Mouse (Mus musculus): Measurements from ENCODE around the gene Nrf1. TPM values are rescaled to one million over a fixed set of nuclear protein-coding genes. Genes with fewer than 3 reads are reported as not detected.

Gene Nrf1
- polyA plus RNA-seq, 1 experiment from 2014 or later, result 41.5 TPM

DNA sequence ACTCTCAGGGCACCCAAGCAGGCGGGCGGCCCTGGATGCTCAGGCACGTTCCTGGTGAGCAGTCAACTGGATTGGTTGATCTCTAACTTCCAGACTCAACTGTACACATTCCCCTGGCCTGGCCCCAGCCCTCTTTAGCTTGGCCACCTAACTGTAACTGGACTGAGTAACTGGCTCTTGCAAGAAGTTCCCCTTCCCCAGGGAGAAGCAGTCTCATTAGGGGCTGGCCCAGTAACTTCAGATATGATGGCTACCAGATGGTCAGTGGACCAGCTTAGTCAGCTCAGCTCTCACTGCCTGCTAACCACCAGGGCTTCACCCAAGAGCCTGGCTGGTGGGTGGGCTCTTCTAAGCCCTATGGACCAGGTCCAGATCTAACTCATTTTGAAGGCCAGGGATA, 120.5 kb downstream of the Nrf1 start:
- Histone ChIP-seq H3K9ac (no peak overlapping the region), H3K9me3 (replicated peaks) (no peaks in the 10 kb centered on the region), H3K27ac (no peak overlapping the region), H3K4me2 (no peak overlapping the region), H3K36me3 (no peaks in the 10 kb centered on the region), H3K4me3 (replicated peaks) (no peak overlapping the region), H3K4me1 (replicated peaks) (peaks cover 9% of the 10 kb centered on the region), H3K27me3 (peaks cover 97% of the 10 kb centered on the region)
- DNase-seq (no peak), ATAC-seq (ENCODE audit: low read depth) (no peak)
- WGBS (ENCODE audit: insufficient replicate concordance), result 85% methylated on average over 3 of the region's 3 CpGs

DNA sequence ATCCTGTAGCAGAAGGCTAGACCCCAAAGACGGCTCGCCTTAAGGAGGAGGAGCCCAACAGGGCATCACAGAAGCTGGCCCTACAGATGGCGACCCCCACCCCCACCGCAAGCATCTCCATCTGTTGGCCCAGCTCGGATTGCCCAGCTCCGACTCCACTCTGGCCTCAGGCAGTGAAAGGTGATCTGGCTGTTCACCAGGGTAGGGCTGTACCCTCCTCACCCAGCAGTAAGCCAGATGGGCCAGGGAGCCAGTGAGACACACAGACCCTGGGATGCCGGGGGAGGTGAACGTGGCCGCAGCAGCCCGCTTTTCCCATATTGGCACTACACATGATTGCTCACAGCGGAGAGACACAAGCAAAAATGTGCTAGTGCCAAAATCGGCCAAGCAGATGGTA, 121.4 kb downstream of the Nrf1 start:
- Histone ChIP-seq H3K9me3 (replicated peaks) (no peaks in the 10 kb centered on the region), H3K27ac (no peak overlapping the region), H3K36me3 (no peaks in the 10 kb centered on the region), H3K9ac (no peak overlapping the region), H3K4me2 (no peak overlapping the region), H3K4me1 (replicated peaks) (peaks cover 18% of the 10 kb centered on the region), H3K4me3 (replicated peaks) (no peak overlapping the region), H3K27me3 (peaks cover 98% of the 10 kb centered on the region)
- DNase-seq (no peak), ATAC-seq (ENCODE audit: low read depth) (no peak)
- 69% methylated on average over 12 of the region's 12 CpGs for WGBS (ENCODE audit: insufficient replicate concordance)

- Histone ChIP-seq H3K4me2 (no peak overlapping the region), H3K9me3 (replicated peaks) (no peaks in the 10 kb centered on the region), H3K9ac (no peak overlapping the region), H3K27me3 (peaks cover 100% of the 10 kb centered on the region), H3K36me3 (no peaks in the 10 kb centered on the region), H3K4me3 (replicated peaks) (no peak overlapping the region), H3K4me1 (replicated peaks) (peaks cover 39% of the 10 kb centered on the region), H3K27ac (no peak overlapping the region)
- no peak for ATAC-seq (ENCODE audit: low read depth)
- 15% methylated on average over 8 of the region's 8 CpGs for WGBS (ENCODE audit: insufficient replicate concordance)
- DNase-seq, result no peak
Observed at GRCm38 (mm10) chr6:30171226-30171625, 123.4 kb downstream of the Nrf1 start.

GRCm38 (mm10) chr6:30171967-30172366, 124.2 kb downstream of the Nrf1 start:
- DNase-seq (no peak), ATAC-seq (ENCODE audit: low read depth) (no peak)
- Histone ChIP-seq H3K4me3 (replicated peaks) (no peak overlapping the region), H3K9me3 (replicated peaks) (no peaks in the 10 kb centered on the region), H3K27ac (no peak overlapping the region), H3K4me1 (replicated peaks) (peaks cover 43% of the 10 kb centered on the region), H3K4me2 (no peak overlapping the region), H3K27me3 (peaks cover 100% of the 10 kb centered on the region), H3K36me3 (no peaks in the 10 kb centered on the region), H3K9ac (no peak overlapping the region)
- WGBS (ENCODE audit: insufficient replicate concordance), result 26% methylated on average over 10 of the region's 10 CpGs

- 18% methylated on average over 8 of the region's 8 CpGs for WGBS (ENCODE audit: insufficient replicate concordance)
- DNase-seq (no peak), ATAC-seq (ENCODE audit: low read depth) (no peak)
- Histone ChIP-seq H3K36me3 (no peaks in the 10 kb centered on the region), H3K4me3 (replicated peaks) (no peak overlapping the region), H3K9ac (no peak overlapping the region), H3K9me3 (replicated peaks) (no peaks in the 10 kb centered on the region), H3K27me3 (peaks cover 100% of the 10 kb centered on the region), H3K27ac (no peak overlapping the region), H3K4me2 (peak overlapping the region; percentile 67; the same call in 1 of the 2 replicates), H3K4me1 (replicated peaks) (peaks cover 47% of the 10 kb centered on the region)
Observed at GRCm38 (mm10) chr6:30172441-30172819, 124.6 kb downstream of the Nrf1 start.

DNA sequence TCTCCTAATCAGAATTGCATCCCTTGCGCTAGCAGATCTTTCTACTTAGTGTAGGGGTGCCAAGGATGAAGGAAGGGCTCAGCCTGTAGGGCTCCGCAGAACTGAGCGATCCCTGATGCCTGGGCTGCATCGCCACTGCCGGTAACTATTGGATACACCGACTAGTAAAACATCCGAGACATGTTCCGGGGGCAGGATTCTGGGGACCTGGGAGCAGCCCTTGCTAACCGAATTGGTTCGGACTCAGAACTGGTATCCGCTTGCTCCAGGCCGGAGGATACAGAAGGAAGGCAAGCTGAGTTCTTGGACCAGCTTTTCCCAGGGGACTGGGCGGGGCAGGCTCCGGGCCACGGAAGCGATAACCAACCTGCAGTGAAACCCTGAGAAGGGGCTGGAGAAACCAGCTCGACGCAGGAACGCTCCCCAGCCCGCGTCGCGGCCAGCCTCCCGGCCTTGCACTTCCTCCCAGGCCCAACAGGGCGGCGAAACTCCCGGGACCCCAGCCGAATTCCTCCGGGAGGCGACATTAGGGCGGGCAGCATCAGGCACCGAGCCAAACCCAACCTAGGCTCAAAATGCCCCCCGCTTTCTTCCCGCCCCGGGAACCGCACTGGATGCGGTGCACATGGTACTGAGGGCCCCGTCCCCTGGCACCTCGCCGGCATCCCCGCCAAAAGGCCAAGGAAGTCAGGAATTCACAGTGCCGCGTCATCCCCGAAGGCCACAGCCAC, 125.2 kb downstream of the Nrf1 start:
- Histone ChIP-seq H3K27ac (no peak overlapping the region), H3K9ac (no peak overlapping the region), H3K4me3 (replicated peaks) (peak overlapping the region; percentile 53), H3K27me3 (peaks cover 100% of the 10 kb centered on the region), H3K36me3 (no peaks in the 10 kb centered on the region), H3K9me3 (replicated peaks) (no peaks in the 10 kb centered on the region), H3K4me2 (peak overlapping the region; percentile 67), H3K4me1 (replicated peaks) (peaks cover 50% of the 10 kb centered on the region)
- WGBS (ENCODE audit: insufficient replicate concordance), result 3% methylated on average over 44 of the region's 44 CpGs
- ATAC-seq (ENCODE audit: low read depth), result peak; percentile 10; the same call in 1 of the 2 replicates
- DNase-seq, result no peak

DNA sequence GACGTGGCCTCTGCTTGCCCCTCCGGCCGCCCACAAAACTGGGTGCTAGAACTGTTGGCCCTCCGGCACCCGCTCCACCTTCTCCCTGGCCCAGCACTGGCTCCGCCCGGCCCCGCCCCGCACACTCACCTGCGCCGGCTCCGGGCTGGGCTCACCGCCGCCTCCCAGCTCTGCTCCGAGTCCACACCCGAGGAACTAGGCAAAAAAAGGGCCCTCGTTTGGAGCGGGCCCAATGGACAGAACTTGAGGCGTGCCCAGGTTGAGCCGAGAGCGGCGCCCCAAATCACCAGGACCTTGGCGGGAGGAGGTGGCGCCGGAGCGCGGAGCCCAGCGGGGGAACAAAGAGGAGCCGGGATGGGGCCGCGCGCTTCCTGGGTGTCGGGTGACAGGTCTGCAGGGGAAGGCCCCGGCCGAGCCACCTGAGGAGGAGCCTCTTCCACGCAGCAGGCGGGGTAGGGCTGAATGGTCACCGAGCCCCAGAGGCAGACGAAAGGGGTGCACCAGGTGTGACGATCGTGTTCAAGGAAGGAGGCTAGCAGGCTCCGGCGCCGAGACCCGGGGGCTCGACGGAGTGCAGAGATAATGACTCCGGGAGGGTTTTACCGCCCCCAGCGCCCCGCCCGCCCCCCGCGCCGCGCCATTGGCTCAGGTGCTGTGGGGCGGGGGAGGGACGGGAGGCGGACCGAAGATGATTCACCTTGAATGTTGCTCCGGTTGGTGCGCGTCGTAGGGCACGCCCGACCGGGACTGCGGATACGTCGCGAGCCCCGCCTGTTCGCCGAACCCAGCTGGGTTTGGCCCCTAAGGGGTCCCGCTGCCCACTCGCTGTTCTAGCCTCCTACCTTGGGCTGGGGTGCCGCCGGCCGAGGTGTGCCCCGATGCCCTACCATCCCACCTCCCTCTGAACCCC, 126.0 kb downstream of the Nrf1 start:
- Histone ChIP-seq H3K9ac (0 out of 2 replicates have a peak overlapping the region, but pooled peaks have one; percentile 17), H3K4me3 (replicated peaks) (peak overlapping the region; percentile 53), H3K27me3 (peaks cover 100% of the 10 kb centered on the region), H3K27ac (no peak overlapping the region), H3K4me1 (replicated peaks) (peaks cover 56% of the 10 kb centered on the region), H3K36me3 (no peaks in the 10 kb centered on the region), H3K9me3 (replicated peaks) (no peaks in the 10 kb centered on the region), H3K4me2 (peak overlapping the region; percentile 67)
- ATAC-seq (ENCODE audit: low read depth) (peak; percentile 60), DNase-seq (no peak)
- WGBS (ENCODE audit: insufficient replicate concordance), result under 1% methylated on average over 74 of the region's 80 CpGs

DNA sequence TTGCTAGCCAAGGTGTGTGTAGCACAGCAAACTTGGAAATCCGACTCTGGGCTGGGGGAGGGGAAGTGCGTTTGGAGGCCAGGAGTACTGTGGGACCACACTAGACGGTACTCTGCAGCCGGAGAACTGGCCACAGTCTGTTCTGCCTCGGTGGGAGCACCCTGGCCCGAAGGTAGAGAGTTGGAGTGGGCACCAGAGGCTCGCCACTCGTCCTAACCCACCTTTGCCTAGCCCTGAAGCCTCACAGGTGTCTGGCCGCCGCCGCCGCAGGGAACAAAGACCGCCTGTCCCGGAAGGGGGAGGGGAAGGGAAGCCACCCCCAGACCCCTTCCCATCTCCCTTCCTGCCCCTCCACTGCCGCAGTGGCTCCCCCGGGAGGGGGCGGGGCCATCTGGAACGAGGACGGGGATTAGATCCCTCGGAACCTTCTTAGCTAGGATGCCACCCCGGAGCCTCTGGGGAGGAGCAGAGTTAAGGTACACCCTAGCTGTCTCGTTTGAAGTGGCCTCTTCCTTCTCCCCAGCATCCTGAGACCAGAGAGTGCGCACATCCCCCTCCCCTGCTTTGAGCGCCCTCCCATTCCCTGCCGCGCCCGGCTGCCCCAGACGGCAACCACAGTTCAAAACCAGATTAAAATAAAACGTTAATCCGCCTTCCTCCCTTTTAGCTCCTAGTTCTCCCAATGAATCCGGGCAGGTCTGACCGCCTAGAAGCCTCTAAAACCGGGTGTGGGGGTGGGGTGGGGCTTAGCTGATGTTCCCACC, 126.9 kb downstream of the Nrf1 start:
- ATAC-seq (ENCODE audit: low read depth) (no peak), DNase-seq (no peak)
- no peaks in the 10 kb centered on the region for H3K9me3 ChIP-seq (replicated peaks)
- H3K27ac ChIP-seq, result no peak overlapping the region
- no peak overlapping the region for H3K9ac ChIP-seq
- H3K36me3 ChIP-seq, result no peaks in the 10 kb centered on the region
- peak overlapping the region; percentile 53 for H3K4me3 ChIP-seq (replicated peaks)
- peak overlapping the region; percentile 67 for H3K4me2 ChIP-seq
- H3K27me3 ChIP-seq, result peaks cover 100% of the 10 kb centered on the region
- H3K4me1 ChIP-seq (replicated peaks), result peaks cover 59% of the 10 kb centered on the region
- WGBS (ENCODE audit: insufficient replicate concordance), result 2% methylated on average over 31 of the region's 33 CpGs

GRCm38 (mm10) chr6:30175225-30175917, 127.6 kb downstream of the Nrf1 start:
- Histone ChIP-seq H3K27me3 (peaks cover 100% of the 10 kb centered on the region), H3K4me3 (replicated peaks) (peak overlapping the region; percentile 53), H3K27ac (no peak overlapping the region), H3K9ac (no peak overlapping the region), H3K9me3 (replicated peaks) (no peaks in the 10 kb centered on the region), H3K36me3 (no peaks in the 10 kb centered on the region), H3K4me1 (replicated peaks) (peaks cover 60% of the 10 kb centered on the region), H3K4me2 (peak overlapping the region; percentile 67)
- 2% methylated on average over 45 of the region's 45 CpGs for WGBS (ENCODE audit: insufficient replicate concordance)
- no peak for DNase-seq
- no peak for ATAC-seq (ENCODE audit: low read depth)

DNA sequence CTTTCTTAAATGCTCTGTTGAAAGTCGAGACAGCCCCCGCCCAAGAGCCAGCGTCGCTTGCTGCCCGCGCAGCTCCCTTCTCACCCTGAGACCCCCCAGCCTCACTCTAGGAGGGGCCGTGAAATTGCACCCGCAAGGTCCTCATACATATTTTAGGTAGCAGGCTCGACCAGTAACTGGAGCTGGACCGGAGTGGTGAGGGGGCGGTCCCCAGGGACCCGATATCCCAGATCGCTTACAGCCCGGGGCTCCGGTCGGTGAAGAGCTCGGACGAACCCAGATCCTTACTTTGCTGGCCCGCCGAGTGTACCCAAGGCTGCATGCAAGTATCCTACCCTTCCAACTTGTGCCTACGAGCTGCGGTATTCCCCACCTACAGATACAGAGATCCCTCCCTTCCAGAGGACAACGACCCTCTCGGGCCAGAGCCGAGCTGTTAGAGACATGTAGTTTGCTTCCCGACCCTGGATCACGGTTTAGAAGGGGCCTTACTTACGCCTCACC, 128.2 kb downstream of the Nrf1 start:
- ATAC-seq (ENCODE audit: low read depth) (no peak), DNase-seq (no peak)
- peak overlapping the region; percentile 67 for H3K4me2 ChIP-seq
- H3K4me3 ChIP-seq (replicated peaks), result peak overlapping the region; percentile 53
- no peak overlapping the region for H3K27ac ChIP-seq
- no peaks in the 10 kb centered on the region for H3K9me3 ChIP-seq (replicated peaks)
- no peak overlapping the region for H3K9ac ChIP-seq
- no peaks in the 10 kb centered on the region for H3K36me3 ChIP-seq
- WGBS (ENCODE audit: insufficient replicate concordance), result 2% methylated on average over 28 of the region's 28 CpGs
- H3K4me1 ChIP-seq (replicated peaks), result peaks cover 60% of the 10 kb centered on the region
- peaks cover 100% of the 10 kb centered on the region for H3K27me3 ChIP-seq

Data from liver, embryonic 13.5 days (tissue).